Mouse (Mus musculus) cerebellum, adult 11-12 months (tissue): ENCODE measurements at regions not wholly inside any gene's neighbourhood (a gene's known extent, or its start where the extent isn't known, plus 50 kb on each side); places are given as distances from the start of the nearest gene placed in this dataset.

ENCODE experiments used
- DNase-seq: peaks from one replicate; pipeline ENCODE4 v3.0.0; 2022

- DNase-seq, result no peak
These were observed 168.9 kb downstream of the Zfp36l2 start for GRCm38 (mm10) chr17:84018817-84019216.

- DNase-seq, result no peak
These were observed 169.9 kb downstream of the Zfp36l2 start for GRCm38 (mm10) chr17:84017891-84018290.

GRCm38 (mm10) chr17:84014287-84015039 lies 166.7 kb upstream of the Haao start:
- no peak for DNase-seq

GRCm38 (mm10) chr17:84010492-84011060 lies 162.8 kb upstream of the Haao start:
- DNase-seq, result no peak

- DNase-seq, result no peak
These were observed 162.2 kb upstream of the Haao start for GRCm38 (mm10) chr17:84009966-84010365.

- peak; percentile 31 for DNase-seq
These were observed 161.4 kb upstream of the Haao start for GRCm38 (mm10) chr17:84009194-84009593.

GRCm38 (mm10) chr17:84008682-84009052 lies 160.9 kb upstream of the Haao start:
- DNase-seq, result no peak

GRCm38 (mm10) chr17:84008035-84008681 lies 160.4 kb upstream of the Haao start:
- no peak for DNase-seq

GRCm38 (mm10) chr17:84006748-84007147 lies 159.0 kb upstream of the Haao start:
- DNase-seq, result no peak

GRCm38 (mm10) chr17:84004237-84004636 lies 156.5 kb upstream of the Haao start:
- no peak for DNase-seq

GRCm38 (mm10) chr17:84003489-84004234 lies 155.9 kb upstream of the Haao start:
- no peak for DNase-seq

- no peak for DNase-seq
These were observed 155.2 kb upstream of the Haao start for GRCm38 (mm10) chr17:84002939-84003338.

- no peak for DNase-seq
These were observed 154.6 kb upstream of the Haao start for GRCm38 (mm10) chr17:84002327-84002726.

- DNase-seq, result no peak
These were observed 152.4 kb upstream of the Haao start for GRCm38 (mm10) chr17:84000115-84000514.

- no peak for DNase-seq
These were observed 151.3 kb upstream of the Haao start for GRCm38 (mm10) chr17:83998972-83999545.

GRCm38 (mm10) chr17:83998341-83998740 lies 150.6 kb upstream of the Haao start:
- DNase-seq, result no peak

GRCm38 (mm10) chr17:83997778-83998177 lies 150.0 kb upstream of the Haao start:
- no peak for DNase-seq

GRCm38 (mm10) chr17:83993028-83993427 lies 145.3 kb upstream of the Haao start:
- DNase-seq, result no peak

GRCm38 (mm10) chr17:83990421-83991365 lies 142.9 kb upstream of the Haao start:
- no peak for DNase-seq

- no peak for DNase-seq
These were observed 141.1 kb upstream of the Haao start for GRCm38 (mm10) chr17:83988897-83989296.

- DNase-seq, result no peak
These were observed 140.4 kb upstream of the Haao start for GRCm38 (mm10) chr17:83988165-83988564.

GRCm38 (mm10) chr17:83987683-83988082 lies 139.9 kb upstream of the Haao start:
- no peak for DNase-seq
